Mouse (Mus musculus) midbrain, embryonic 16.5 days (tissue): ENCODE data around the gene Tmem150a. TPM values are rescaled to one million over a fixed set of nuclear protein-coding genes. Genes with fewer than 3 reads are reported as not detected.

Experiments used
- ATAC-seq: fragments of 200-750 bp; cut with Nextera tagmentation; 2 replicates; pipeline ENCODE4 v1.8.0; 2017; ENCODE audit warnings: moderate TSS enrichment
- H3K27ac ChIP-seq: fragments of 300-500 bp; sonication (generic); 2 replicates; pipeline ENCODE4 v1.5.1; 2014; ENCODE audit warnings: mild to moderate bottlenecking, low read length, mixed read lengths
- H3K27me3 ChIP-seq: fragments of 300-500 bp; sonication (generic); 2 replicates; pipeline ENCODE4 v1.6.1; 2014; ENCODE audit warnings: low read depth, low read length, mixed read lengths; ENCODE audit not compliant: control insufficient read depth, insufficient read depth
- H3K36me3 ChIP-seq: fragments of 300-500 bp; sonication (generic); 2 replicates; pipeline ENCODE4 v1.6.1; 2014; ENCODE audit warnings: mild to moderate bottlenecking, low read length, moderate library complexity, mixed read lengths; ENCODE audit not compliant: control insufficient read depth, insufficient read depth
- H3K4me1 ChIP-seq: fragments of 300-500 bp; sonication (generic); 2 replicates; pipeline ENCODE4 v1.6.1; 2014; ENCODE audit warnings: mild to moderate bottlenecking, low read length, mixed read lengths; ENCODE audit not compliant: control insufficient read depth, insufficient read depth
- H3K4me2 ChIP-seq: fragments of 300-500 bp; sonication (generic); 2 replicates; pipeline ENCODE4 v1.6.1; 2014; ENCODE audit warnings: mild to moderate bottlenecking, low read length, mixed read lengths
- H3K4me3 ChIP-seq: fragments of 300-500 bp; sonication (generic); 2 replicates; pipeline ENCODE4 v1.5.1; 2014; ENCODE audit warnings: low read depth, mild to moderate bottlenecking, low read length, moderate library complexity, mixed read lengths
- H3K9ac ChIP-seq: fragments of 300-500 bp; sonication (generic); 2 replicates; pipeline ENCODE4 v1.6.1; 2014; ENCODE audit warnings: low read depth, low read length, mixed read lengths
- H3K9me3 ChIP-seq: fragments of 300-500 bp; sonication (generic); replicated peaks from 2 replicates; pipeline ENCODE4 v1.6.1; 2014; ENCODE audit warnings: mild to moderate bottlenecking, low read length, mixed read lengths; ENCODE audit not compliant: control insufficient read depth, poor library complexity, severe bottlenecking
- WGBS: fragments of 180-500 bp; shearing (Covaris S2); extraction: QIAGEN DNeasy Blood & Tissue Kit; methylation state at CpG from one replicate; pipeline ENCODE4 v1.1.7; 2014; 5-methylcytosine and 5-hydroxymethylcytosine counted together
- polyA plus RNA-seq: library from polyadenylated mRNA; unstranded; fragments of >200 nt; fragmentation: Nextera tagmentation; extraction: Ambion mirVana; gene quantifications from 2 replicates; pipeline ENCODE4 v1.2.1, GENCODE M21; 2015

Gene Tmem150a
- polyA plus RNA-seq, 1 experiment from 2014 or later: 17.7 TPM

DNA sequence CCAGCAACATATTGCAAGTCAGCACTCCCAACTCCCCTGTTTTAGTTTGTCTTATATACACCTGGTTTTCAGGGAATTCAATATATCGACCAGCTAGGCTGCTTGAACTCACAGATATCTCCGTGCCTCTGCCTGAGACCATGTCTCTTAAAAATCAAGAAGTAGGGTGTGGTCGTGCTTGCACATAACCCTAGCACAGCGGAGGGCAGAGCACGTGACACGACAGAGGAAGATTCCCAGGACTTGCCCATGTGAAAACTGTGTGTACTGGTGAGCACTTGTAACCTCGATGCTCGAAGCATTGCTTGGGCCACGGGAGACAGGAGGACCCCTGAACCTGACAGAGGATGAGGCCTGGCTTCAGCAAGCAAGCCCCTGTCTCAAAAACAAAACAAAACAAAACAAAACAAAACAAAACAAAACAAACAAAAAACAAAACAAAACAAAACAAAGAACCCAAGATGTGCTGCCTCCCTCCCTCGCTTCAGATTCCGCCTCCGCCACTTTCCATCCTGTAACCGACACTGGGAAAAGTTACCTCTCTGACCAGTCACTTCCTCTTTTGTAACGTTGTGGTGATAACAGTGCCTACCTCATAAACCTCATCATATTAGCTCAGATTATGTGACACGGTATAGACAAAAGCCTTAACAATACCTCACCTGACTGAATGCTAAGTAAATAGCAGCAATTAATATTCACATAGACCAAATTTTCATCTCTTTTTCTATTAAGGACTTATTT, 19.7 kb downstream of the Tmem150a start:
- Histone ChIP-seq H3K9me3 (no peaks in the 10 kb centered on the region), H3K27ac (no peak overlapping the region), H3K9ac (no peak overlapping the region), H3K4me1 (no peaks in the 10 kb centered on the region), H3K4me2 (no peak overlapping the region), H3K36me3 (no peaks in the 10 kb centered on the region), H3K27me3 (peaks cover 10% of the 10 kb centered on the region), H3K4me3 (no peak overlapping the region)
- WGBS: 88% methylated on average over 15 of the region's 15 CpGs
- no peak for ATAC-seq

DNA sequence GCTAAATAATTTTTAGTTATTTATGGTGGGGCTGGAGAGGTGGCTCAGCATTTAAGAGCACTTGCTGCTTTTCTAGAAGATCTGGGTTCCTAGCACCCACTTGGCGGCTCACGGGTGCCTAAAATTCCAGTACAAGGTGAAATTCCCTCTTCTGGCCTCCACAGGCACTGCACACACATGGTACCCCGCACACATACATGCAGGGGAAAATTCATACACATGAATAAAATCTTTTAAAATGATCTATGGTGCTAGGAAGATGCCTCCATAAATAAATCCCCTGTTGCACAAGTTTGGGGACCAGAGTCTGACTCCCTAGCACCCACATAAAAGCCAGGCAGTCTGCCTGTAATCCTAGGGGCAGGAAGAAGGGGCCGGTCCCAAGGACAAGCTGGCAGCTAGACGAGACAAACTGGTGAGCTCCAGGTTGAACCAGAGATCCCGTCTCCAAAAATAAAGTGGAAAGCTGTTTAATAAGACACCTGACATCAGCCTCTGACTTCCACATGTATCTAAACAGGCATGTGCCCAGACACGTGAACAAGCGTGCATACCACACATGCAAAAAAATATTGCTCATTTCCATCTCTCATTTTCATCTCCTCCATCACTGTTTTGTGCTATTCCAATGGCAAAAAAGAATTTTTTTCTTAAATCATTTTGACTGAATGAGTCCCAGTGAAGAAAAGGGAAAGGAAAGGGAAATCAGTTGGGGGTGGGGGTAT, 23.4 kb downstream of the Tmem150a start:
- no peak overlapping the region for H3K9ac ChIP-seq
- no peaks in the 10 kb centered on the region for H3K36me3 ChIP-seq
- peaks cover 17% of the 10 kb centered on the region for H3K27me3 ChIP-seq
- H3K4me2 ChIP-seq: no peak overlapping the region
- no peaks in the 10 kb centered on the region for H3K4me1 ChIP-seq
- H3K9me3 ChIP-seq: no peaks in the 10 kb centered on the region
- H3K4me3 ChIP-seq: no peak overlapping the region
- H3K27ac ChIP-seq: no peak overlapping the region
- no peak for ATAC-seq
- 86% methylated on average over 8 of the region's 8 CpGs for WGBS

- Histone ChIP-seq H3K36me3 (no peaks in the 10 kb centered on the region), H3K4me3 (peak overlapping the region; percentile 31; the same call in 1 of the 2 replicates), H3K9me3 (no peaks in the 10 kb centered on the region), H3K9ac (no peak overlapping the region), H3K27ac (no peak overlapping the region), H3K4me2 (peak overlapping the region; percentile 52; the same call in 1 of the 2 replicates), H3K4me1 (no peaks in the 10 kb centered on the region), H3K27me3 (peaks cover 17% of the 10 kb centered on the region)
- no peak for ATAC-seq
- WGBS: 51% methylated on average over 7 of the region's 7 CpGs
Measured at GRCm38 (mm10) chr6:72379377-72380130, 24.3 kb downstream of the Tmem150a start.

DNA sequence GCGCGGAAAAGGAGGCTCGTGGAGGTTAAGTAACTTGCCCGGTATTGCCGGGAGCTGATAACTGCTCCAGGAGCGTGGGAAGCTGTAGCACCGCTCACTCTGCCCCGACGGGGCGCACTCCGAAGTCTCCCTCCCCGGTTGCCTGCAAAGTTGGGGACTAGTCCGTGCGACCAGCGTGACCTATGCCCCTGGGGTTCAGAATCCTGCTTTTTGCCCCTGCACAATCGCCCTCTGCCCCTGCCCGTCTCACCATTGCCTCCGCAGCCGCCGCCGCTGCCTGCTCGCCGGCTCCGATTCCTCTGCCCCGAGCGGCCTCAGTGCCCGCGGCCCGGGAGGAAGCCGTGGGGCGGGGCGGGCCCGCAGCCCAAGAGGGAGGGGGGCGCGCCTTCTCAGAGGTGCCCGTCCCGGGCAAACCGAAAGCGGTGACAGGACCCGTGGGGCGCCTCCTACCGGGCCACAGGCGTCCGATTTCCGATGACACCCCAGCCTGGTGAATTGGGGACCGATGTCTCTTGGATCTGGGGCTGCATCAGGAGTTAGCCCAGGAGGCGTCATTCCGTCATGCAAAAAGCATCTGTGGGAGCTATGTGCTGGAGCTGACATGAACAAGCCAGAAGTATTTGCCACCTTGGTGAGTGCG, 25.0 kb downstream of the Tmem150a start, which contains the start of gene Vamp5:
Gene Vamp5, minus strand, starts transcription at position 338 of the 640 bp plus-strand sequence.
- no peaks in the 10 kb centered on the region for H3K4me1 ChIP-seq
- no peaks in the 10 kb centered on the region for H3K9me3 ChIP-seq
- H3K27ac ChIP-seq: no peak within 1 kb of the TSS
- peaks cover 17% of the 10 kb centered on the region for H3K27me3 ChIP-seq
- peak within 1 kb of the TSS; percentile 31 for H3K4me3 ChIP-seq
- ATAC-seq: 0 out of 2 replicates have a peak, but pooled peaks have one; percentile 25
- peak within 1 kb of the TSS; percentile 52 for H3K4me2 ChIP-seq
- 1% methylated on average over 49 of the region's 49 CpGs for WGBS
- H3K9ac ChIP-seq: peak within 1 kb of the TSS; percentile 49
- no peaks in the 10 kb centered on the region for H3K36me3 ChIP-seq

DNA sequence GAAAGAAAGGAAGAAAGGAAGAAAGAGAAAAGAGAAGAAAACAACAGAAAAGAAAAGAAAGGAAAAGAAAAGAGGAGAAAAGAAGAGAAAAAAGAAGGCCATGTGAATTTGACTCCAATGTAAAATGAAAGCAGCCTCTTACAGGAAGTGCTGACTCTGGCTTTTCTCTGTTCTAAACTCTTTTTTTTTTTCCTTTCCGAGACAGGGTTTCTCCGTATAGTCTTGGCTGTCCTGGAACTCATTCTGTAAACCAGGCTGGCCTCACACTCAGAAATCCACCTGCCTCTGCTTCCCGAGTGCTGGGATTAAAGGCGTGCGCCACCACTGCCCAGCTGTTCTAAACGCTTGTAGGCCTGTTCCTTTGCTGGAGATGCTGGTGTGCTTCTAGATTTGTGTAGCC, 27.2 kb downstream of the Tmem150a start:
- no peaks in the 10 kb centered on the region for H3K36me3 ChIP-seq
- no peak for ATAC-seq
- H3K9me3 ChIP-seq: no peaks in the 10 kb centered on the region
- 82% methylated on average over 6 of the region's 6 CpGs for WGBS
- H3K9ac ChIP-seq: no peak overlapping the region
- H3K4me2 ChIP-seq: no peak overlapping the region
- no peak overlapping the region for H3K4me3 ChIP-seq
- peaks cover 17% of the 10 kb centered on the region for H3K27me3 ChIP-seq
- H3K4me1 ChIP-seq: no peaks in the 10 kb centered on the region
- no peak overlapping the region for H3K27ac ChIP-seq

DNA sequence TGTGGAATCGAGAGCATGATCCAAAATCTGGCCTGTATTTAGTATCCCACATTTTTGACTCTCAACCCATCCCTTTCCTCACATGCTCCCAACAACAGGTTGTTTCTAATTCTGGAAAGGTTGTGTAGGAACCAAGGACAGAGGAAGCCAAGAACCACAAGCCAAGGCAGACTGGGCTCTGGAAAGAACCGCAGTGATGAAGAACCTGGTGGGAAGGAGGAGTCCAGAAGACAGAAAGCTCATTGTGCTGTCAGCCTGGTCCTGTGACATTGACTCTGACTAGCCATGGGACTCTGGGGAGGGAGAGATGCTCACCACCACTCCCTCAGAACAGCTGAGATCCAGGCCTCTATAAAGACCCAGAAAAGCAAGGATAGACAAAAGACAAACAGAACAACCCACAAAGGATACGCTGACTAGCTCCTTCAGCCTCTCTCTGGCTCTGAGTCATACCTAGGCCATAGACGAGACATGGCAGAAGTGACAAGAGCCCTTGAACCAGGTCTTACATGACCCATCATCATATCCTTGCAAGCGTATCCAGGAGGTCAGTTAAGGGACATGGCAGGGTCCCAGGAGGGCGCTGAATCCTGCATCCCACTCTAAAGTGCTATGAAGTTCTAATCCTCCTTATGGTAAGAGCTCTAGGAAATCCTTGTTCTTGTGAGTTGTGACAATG, 28.0 kb downstream of the Tmem150a start:
- Histone ChIP-seq H3K4me3 (no peak overlapping the region), H3K4me1 (no peaks in the 10 kb centered on the region), H3K36me3 (no peaks in the 10 kb centered on the region), H3K9ac (no peak overlapping the region), H3K4me2 (no peak overlapping the region), H3K9me3 (no peaks in the 10 kb centered on the region), H3K27me3 (peaks cover 17% of the 10 kb centered on the region), H3K27ac (no peak overlapping the region)
- WGBS: 85% methylated on average over 6 of the region's 6 CpGs
- ATAC-seq: no peak

- no peak overlapping the region for H3K27ac ChIP-seq
- WGBS: 92% methylated on average over 7 of the region's 7 CpGs
Measured at GRCm38 (mm10) chr6:72383952-72384351, 28.7 kb downstream of the Tmem150a start.

GRCm38 (mm10) chr6:72385258-72385657, 30.0 kb downstream of the Tmem150a start:
- H3K9me3 ChIP-seq: no peaks in the 10 kb centered on the region
- H3K4me1 ChIP-seq: 0 out of 2 replicates have a peak, but pooled peaks cover under 1% of the 10 kb centered on the region
- 90% methylated on average over 4 of the region's 4 CpGs for WGBS
- H3K4me2 ChIP-seq: no peak overlapping the region
- peaks cover 11% of the 10 kb centered on the region for H3K27me3 ChIP-seq
- no peak overlapping the region for H3K9ac ChIP-seq
- H3K27ac ChIP-seq: no peak overlapping the region
- no peak overlapping the region for H3K4me3 ChIP-seq
- ATAC-seq: no peak
- H3K36me3 ChIP-seq: no peaks in the 10 kb centered on the region

More at GRCm38 (mm10) chr6:72383952-72384351, 28.7 kb downstream of the Tmem150a start:
- Histone ChIP-seq H3K4me1 (no peaks in the 10 kb centered on the region), H3K27me3 (peaks cover 17% of the 10 kb centered on the region), H3K4me2 (no peak overlapping the region), H3K36me3 (no peaks in the 10 kb centered on the region), H3K4me3 (no peak overlapping the region), H3K9ac (no peak overlapping the region), H3K9me3 (no peaks in the 10 kb centered on the region)
- no peak for ATAC-seq
